Mouse (Mus musculus): ENCODE results near the gene Hoxd10. TPM values are rescaled to one million over a fixed set of nuclear protein-coding genes. Genes with fewer than 3 reads are reported as not detected.

Gene Hoxd10
- polyA plus RNA-seq, 1 experiment from 2014 or later: not detected

GRCm38 (mm10) chr2:74694066-74694465 lies 2.3 kb downstream of the Hoxd10 start:
- no peaks in the 10 kb centered on the region for H3K36me3 ChIP-seq (replicated peaks; ENCODE audit: control insufficient read depth, insufficient read depth, low read depth, low read length)
- H3K4me1 ChIP-seq (ENCODE audit: control insufficient read depth, insufficient read depth, low read length): no peaks in the 10 kb centered on the region; the same call in 1 of the 2 replicates
- no peaks in the 10 kb centered on the region for H3K9me3 ChIP-seq (replicated peaks; ENCODE audit: control insufficient read depth, low read length)
- H3K4me2 ChIP-seq (ENCODE audit: low read depth, low read length): no peak overlapping the region
- no peak overlapping the region for H3K9ac ChIP-seq (replicated peaks; ENCODE audit: low read length)
- DNase-seq (ENCODE audit: low spot score): peak; percentile 68
- H3K4me3 ChIP-seq (ENCODE audit: low read depth, low read length): no peak overlapping the region
- no peak for ATAC-seq (replicated peaks; ENCODE audit: insufficient number of reproducible peaks, low FRiP score, low TSS enrichment, low read depth)
- under 1% methylated on average over 16 of the region's 16 CpGs for WGBS
- H3K27ac ChIP-seq (replicated peaks; ENCODE audit: low read depth, low read length): no peak overlapping the region
- peaks cover 85% of the 10 kb centered on the region for H3K27me3 ChIP-seq (ENCODE audit: control insufficient read depth, insufficient read depth, low read length)

- no peaks in the 10 kb centered on the region; the same call in 1 of the 2 replicates for H3K4me1 ChIP-seq (ENCODE audit: control insufficient read depth, insufficient read depth, low read length)
- no peak overlapping the region for H3K9ac ChIP-seq (replicated peaks; ENCODE audit: low read length)
- H3K4me2 ChIP-seq (ENCODE audit: low read depth, low read length): no peak overlapping the region
- H3K4me3 ChIP-seq (ENCODE audit: low read depth, low read length): no peak overlapping the region
- H3K27me3 ChIP-seq (ENCODE audit: control insufficient read depth, insufficient read depth, low read length): peaks cover 89% of the 10 kb centered on the region
- H3K27ac ChIP-seq (replicated peaks; ENCODE audit: low read depth, low read length): no peak overlapping the region
- DNase-seq (ENCODE audit: low spot score) (no peak), ATAC-seq (replicated peaks; ENCODE audit: insufficient number of reproducible peaks, low FRiP score, low TSS enrichment, low read depth) (no peak)
- H3K9me3 ChIP-seq (replicated peaks; ENCODE audit: control insufficient read depth, low read length): no peaks in the 10 kb centered on the region
- H3K36me3 ChIP-seq (replicated peaks; ENCODE audit: control insufficient read depth, insufficient read depth, low read depth, low read length): no peaks in the 10 kb centered on the region
- WGBS: 5% methylated on average over 1 of the region's 1 CpGs
These were observed 3.7 kb downstream of the Hoxd10 start for GRCm38 (mm10) chr2:74695383-74695782.

GRCm38 (mm10) chr2:74695813-74696430 lies 4.2 kb downstream of the Hoxd10 start:
- H3K4me2 ChIP-seq (ENCODE audit: low read depth, low read length): no peak overlapping the region
- no peak overlapping the region for H3K27ac ChIP-seq (replicated peaks; ENCODE audit: low read depth, low read length)

GRCm38 (mm10) chr2:74696442-74697335 lies 5.0 kb downstream of the Hoxd10 start:
- Histone ChIP-seq H3K4me2 (ENCODE audit: low read depth, low read length) (no peak overlapping the region), H3K27ac (replicated peaks; ENCODE audit: low read depth, low read length) (no peak overlapping the region), H3K36me3 (replicated peaks; ENCODE audit: control insufficient read depth, insufficient read depth, low read depth, low read length) (no peaks in the 10 kb centered on the region), H3K27me3 (ENCODE audit: control insufficient read depth, insufficient read depth, low read length) (peaks cover 90% of the 10 kb centered on the region), H3K9me3 (replicated peaks; ENCODE audit: control insufficient read depth, low read length) (no peaks in the 10 kb centered on the region), H3K9ac (replicated peaks; ENCODE audit: low read length) (no peak overlapping the region), H3K4me3 (ENCODE audit: low read depth, low read length) (no peak overlapping the region), H3K4me1 (ENCODE audit: control insufficient read depth, insufficient read depth, low read length) (no peaks in the 10 kb centered on the region; the same call in 1 of the 2 replicates)
- DNase-seq (ENCODE audit: low spot score) (no peak), ATAC-seq (replicated peaks; ENCODE audit: insufficient number of reproducible peaks, low FRiP score, low TSS enrichment, low read depth) (no peak)
- under 1% methylated on average over 34 of the region's 34 CpGs for WGBS

More at GRCm38 (mm10) chr2:74695813-74696430, 4.2 kb downstream of the Hoxd10 start:
- WGBS: 2% methylated on average over 7 of the region's 7 CpGs
- Histone ChIP-seq H3K27me3 (ENCODE audit: control insufficient read depth, insufficient read depth, low read length) (peaks cover 93% of the 10 kb centered on the region), H3K4me1 (ENCODE audit: control insufficient read depth, insufficient read depth, low read length) (no peaks in the 10 kb centered on the region; the same call in 1 of the 2 replicates), H3K9ac (replicated peaks; ENCODE audit: low read length) (no peak overlapping the region), H3K9me3 (replicated peaks; ENCODE audit: control insufficient read depth, low read length) (no peaks in the 10 kb centered on the region), H3K36me3 (replicated peaks; ENCODE audit: control insufficient read depth, insufficient read depth, low read depth, low read length) (no peaks in the 10 kb centered on the region), H3K4me3 (ENCODE audit: low read depth, low read length) (no peak overlapping the region)
- DNase-seq (ENCODE audit: low spot score): no peak
- ATAC-seq (replicated peaks; ENCODE audit: insufficient number of reproducible peaks, low FRiP score, low TSS enrichment, low read depth): no peak

DNA sequence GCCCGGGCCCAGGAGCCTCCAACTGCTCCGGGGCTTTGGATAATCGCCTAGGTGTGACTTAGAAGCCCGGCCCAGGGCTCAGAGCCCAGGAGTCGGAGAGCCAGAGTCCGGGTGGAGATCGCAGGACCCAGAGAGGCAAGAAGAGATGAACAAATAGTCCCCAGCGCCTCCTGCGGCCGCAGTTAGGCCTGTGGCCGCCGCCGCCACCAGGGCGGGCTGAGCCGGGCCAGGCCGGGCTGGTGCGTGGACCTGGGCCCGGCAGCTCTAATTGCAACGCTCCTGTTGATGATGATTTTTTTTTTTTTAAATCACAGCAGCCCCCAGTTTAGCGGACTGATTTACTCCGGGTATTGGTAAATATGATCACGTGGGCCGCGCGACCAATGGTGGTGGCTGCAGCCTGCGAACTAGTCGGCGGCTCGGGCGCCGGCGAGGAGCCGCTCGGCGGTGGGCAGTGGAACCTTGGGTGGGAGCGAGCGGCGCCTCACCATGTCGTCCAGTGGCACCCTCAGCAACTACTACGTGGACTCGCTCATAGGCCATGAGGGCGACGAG lies 5.9 kb downstream of the Hoxd10 start, which contains the start of gene Hoxd9:
TSS of gene Hoxd9 (plus strand) at position 161 of the 555 bp plus-strand sequence.
- Histone ChIP-seq H3K27ac (replicated peaks; ENCODE audit: low read depth, low read length) (no peak within 1 kb of the TSS), H3K27me3 (ENCODE audit: control insufficient read depth, insufficient read depth, low read length) (peaks cover 85% of the 10 kb centered on the region), H3K36me3 (replicated peaks; ENCODE audit: control insufficient read depth, insufficient read depth, low read depth, low read length) (no peaks in the 10 kb centered on the region), H3K4me1 (ENCODE audit: control insufficient read depth, insufficient read depth, low read length) (no peaks in the 10 kb centered on the region; the same call in 1 of the 2 replicates), H3K4me3 (ENCODE audit: low read depth, low read length) (peak within 1 kb of the TSS; percentile 30), H3K4me2 (ENCODE audit: low read depth, low read length) (peak within 1 kb of the TSS; percentile 46), H3K9me3 (replicated peaks; ENCODE audit: control insufficient read depth, low read length) (no peaks in the 10 kb centered on the region), H3K9ac (replicated peaks; ENCODE audit: low read length) (no peak within 1 kb of the TSS)
- DNase-seq (ENCODE audit: low spot score) (no peak), ATAC-seq (replicated peaks; ENCODE audit: insufficient number of reproducible peaks, low FRiP score, low TSS enrichment, low read depth) (peak; percentile 57; the same call in 1 of the 2 replicates)
- under 1% methylated on average over 43 of the region's 43 CpGs for WGBS

DNA sequence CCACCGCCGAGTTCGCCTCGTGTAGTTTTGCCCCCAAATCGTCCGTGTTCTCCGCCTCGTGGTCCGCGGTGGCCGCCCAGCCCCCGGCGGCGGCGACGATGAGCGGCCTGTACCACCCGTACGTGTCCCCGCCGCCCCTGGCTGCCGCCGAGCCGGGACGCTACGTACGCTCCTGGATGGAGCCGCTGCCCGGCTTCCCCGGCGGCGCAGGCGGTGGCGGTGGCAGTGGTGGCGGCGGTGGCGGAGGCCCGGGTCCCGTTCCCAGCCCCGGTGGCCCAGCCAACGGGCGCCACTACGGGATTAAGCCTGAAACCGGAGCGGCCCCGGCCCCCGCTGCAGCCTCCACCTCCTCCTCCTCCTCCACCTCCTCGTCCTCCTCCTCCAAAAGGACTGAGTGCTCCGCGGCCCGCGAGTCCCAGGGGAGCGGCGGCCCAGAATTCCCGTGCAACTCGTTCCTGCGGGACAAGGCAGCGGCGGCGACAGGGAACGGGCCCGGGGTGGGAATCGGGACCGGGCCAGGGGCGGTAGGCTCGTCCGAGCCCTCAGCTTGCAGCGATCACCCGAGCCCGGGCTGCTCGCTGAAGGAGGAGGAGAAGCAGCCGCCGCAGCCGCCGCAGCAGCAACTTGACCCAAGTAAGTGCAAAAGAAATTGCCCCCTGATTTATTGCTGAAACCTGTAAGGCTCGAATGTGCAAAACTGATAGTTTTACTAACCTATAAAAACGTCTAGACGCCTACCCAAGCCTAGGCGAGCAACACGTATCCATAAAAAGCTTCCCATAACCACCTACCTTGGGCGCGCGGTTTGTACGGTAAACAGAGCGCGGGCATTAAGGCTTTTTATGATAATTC lies 6.7 kb downstream of the Hoxd10 start:
- Histone ChIP-seq H3K4me3 (ENCODE audit: low read depth, low read length) (peak overlapping the region; percentile 30), H3K9ac (replicated peaks; ENCODE audit: low read length) (no peak overlapping the region), H3K27me3 (ENCODE audit: control insufficient read depth, insufficient read depth, low read length) (peaks cover 81% of the 10 kb centered on the region), H3K27ac (replicated peaks; ENCODE audit: low read depth, low read length) (no peak overlapping the region), H3K4me2 (ENCODE audit: low read depth, low read length) (peak overlapping the region; percentile 46), H3K36me3 (replicated peaks; ENCODE audit: control insufficient read depth, insufficient read depth, low read depth, low read length) (no peaks in the 10 kb centered on the region), H3K9me3 (replicated peaks; ENCODE audit: control insufficient read depth, low read length) (no peaks in the 10 kb centered on the region), H3K4me1 (ENCODE audit: control insufficient read depth, insufficient read depth, low read length) (no peaks in the 10 kb centered on the region; the same call in 1 of the 2 replicates)
- under 1% methylated on average over 70 of the region's 86 CpGs for WGBS
- ATAC-seq (replicated peaks; ENCODE audit: insufficient number of reproducible peaks, low FRiP score, low TSS enrichment, low read depth) (no peak), DNase-seq (ENCODE audit: low spot score) (no peak)

GRCm38 (mm10) chr2:74699053-74699430 lies 7.3 kb downstream of the Hoxd10 start:
- no peak overlapping the region for H3K27ac ChIP-seq (replicated peaks; ENCODE audit: low read depth, low read length)
- DNase-seq (ENCODE audit: low spot score) (no peak), ATAC-seq (replicated peaks; ENCODE audit: insufficient number of reproducible peaks, low FRiP score, low TSS enrichment, low read depth) (no peak)
- no peak overlapping the region for H3K9ac ChIP-seq (replicated peaks; ENCODE audit: low read length)
- no peak overlapping the region for H3K4me2 ChIP-seq (ENCODE audit: low read depth, low read length)
- no peaks in the 10 kb centered on the region for H3K9me3 ChIP-seq (replicated peaks; ENCODE audit: control insufficient read depth, low read length)
- H3K4me3 ChIP-seq (ENCODE audit: low read depth, low read length): no peak overlapping the region
- no peaks in the 10 kb centered on the region; the same call in 1 of the 2 replicates for H3K4me1 ChIP-seq (ENCODE audit: control insufficient read depth, insufficient read depth, low read length)
- under 1% methylated on average over 17 of the region's 17 CpGs for WGBS
- peaks cover 81% of the 10 kb centered on the region for H3K27me3 ChIP-seq (ENCODE audit: control insufficient read depth, insufficient read depth, low read length)
- H3K36me3 ChIP-seq (replicated peaks; ENCODE audit: control insufficient read depth, insufficient read depth, low read depth, low read length): no peaks in the 10 kb centered on the region

Measured in embryonic facial prominence, embryonic 11.5 days (tissue).